Mouse (Mus musculus) neural tube, embryonic 11.5 days (tissue): ENCODE results near the gene Smim20. TPM values are rescaled to one million over a fixed set of nuclear protein-coding genes. Genes with fewer than 3 reads are reported as not detected.

Experiments
- ATAC-seq: fragments of 200-750 bp; cut with Nextera tagmentation; 2 replicates; pipeline ENCODE4 v1.8.0; 2017; ENCODE audit warnings: moderate number of reproducible peaks, mild to moderate bottlenecking, moderate TSS enrichment, moderate library complexity; ENCODE audit not compliant: insufficient read depth, low FRiP score, low TSS enrichment
- DNase-seq: peaks from one replicate; pipeline ENCODE4 v3.0.0-alpha.2; 2015; ENCODE audit warnings: low spot score
- H3K27ac ChIP-seq: fragments of 300-500 bp; sonication (generic); 2 replicates; pipeline ENCODE4 v1.5.1; 2014; ENCODE audit warnings: low read depth, mild to moderate bottlenecking, low read length
- H3K27me3 ChIP-seq: fragments of 300-500 bp; sonication (generic); 2 replicates; pipeline ENCODE4 v1.6.1; 2014; ENCODE audit warnings: mild to moderate bottlenecking, low read length, mixed read lengths; ENCODE audit not compliant: control insufficient read depth, insufficient read depth
- H3K36me3 ChIP-seq: fragments of 300-500 bp; sonication (generic); 2 replicates; pipeline ENCODE4 v1.6.1; 2014; ENCODE audit warnings: mild to moderate bottlenecking, low read length, moderate library complexity, mixed read lengths; ENCODE audit not compliant: control insufficient read depth, insufficient read depth
- H3K4me1 ChIP-seq: fragments of 300-500 bp; sonication (generic); 2 replicates; pipeline ENCODE4 v1.6.1; 2014; ENCODE audit warnings: low read length, mixed read lengths; ENCODE audit not compliant: control insufficient read depth, insufficient read depth
- H3K4me2 ChIP-seq: fragments of 300-500 bp; sonication (generic); 2 replicates; pipeline ENCODE4 v1.6.1; 2014; ENCODE audit warnings: low read depth, mild to moderate bottlenecking, moderate library complexity
- H3K4me3 ChIP-seq: fragments of 300-500 bp; sonication (generic); 2 replicates; pipeline ENCODE4 v1.5.1; 2014; ENCODE audit warnings: low read depth, low read length
- H3K9ac ChIP-seq: fragments of 300-500 bp; sonication (generic); 2 replicates; pipeline ENCODE4 v1.6.1; 2014; ENCODE audit warnings: mild to moderate bottlenecking, low read length
- H3K9me3 ChIP-seq: fragments of 300-500 bp; sonication (generic); 2 replicates; pipeline ENCODE4 v1.6.1; 2016; ENCODE audit warnings: low read length; ENCODE audit not compliant: control insufficient read depth
- WGBS: fragments of 180-500 bp; shearing (Covaris S2); extraction: QIAGEN DNeasy Blood & Tissue Kit; methylation state at CpG from one replicate; pipeline ENCODE4 v1.1.7; 2014; 5-methylcytosine and 5-hydroxymethylcytosine counted together
- polyA plus RNA-seq: library from polyadenylated mRNA; unstranded; fragments of >200 nt; fragmentation: Nextera tagmentation; extraction: Ambion mirVana; gene quantifications from 2 replicates; pipeline ENCODE4 v1.2.1, GENCODE M21; 2014

Smim20 gene
- polyA plus RNA-seq, 1 experiment from 2014 or later, result 59.5 TPM

- Histone ChIP-seq H3K27me3 (no peaks in the 10 kb centered on the region), H3K4me2 (no peak overlapping the region), H3K4me1 (no peaks in the 10 kb centered on the region), H3K27ac (no peak overlapping the region), H3K9ac (no peak overlapping the region), H3K4me3 (no peak overlapping the region), H3K36me3 (no peaks in the 10 kb centered on the region), H3K9me3 (no peaks in the 10 kb centered on the region)
- ATAC-seq (no peak), DNase-seq (no peak)
- 85% methylated on average over 3 of the region's 3 CpGs for WGBS
Observed at GRCm38 (mm10) chr5:53306864-53307263, 40.0 kb downstream of the Smim20 start.

DNA sequence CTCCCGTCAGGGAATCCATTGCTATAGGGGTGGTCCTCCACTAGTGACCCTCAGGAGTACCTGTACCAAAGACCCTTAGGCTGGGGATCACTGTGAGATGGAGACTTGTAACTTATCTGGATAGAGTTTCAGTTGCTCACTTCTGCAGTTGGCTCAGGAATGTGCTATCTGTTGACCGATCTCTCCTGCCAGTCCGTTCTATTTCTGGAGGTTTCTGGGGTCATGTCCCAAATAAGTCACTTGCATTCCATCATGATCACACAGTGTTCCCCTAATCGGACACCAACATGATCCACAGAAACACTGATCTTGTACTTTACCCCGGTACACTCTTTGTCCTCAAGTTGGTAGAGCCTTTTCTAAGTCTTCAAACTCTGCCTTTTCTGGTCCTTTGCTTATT, 40.6 kb downstream of the Smim20 start:
- ATAC-seq (no peak), DNase-seq (no peak)
- no peaks in the 10 kb centered on the region for H3K9me3 ChIP-seq
- WGBS, result 95% methylated on average over 5 of the region's 5 CpGs
- no peaks in the 10 kb centered on the region for H3K4me1 ChIP-seq
- no peak overlapping the region for H3K9ac ChIP-seq
- H3K36me3 ChIP-seq, result no peaks in the 10 kb centered on the region
- H3K4me2 ChIP-seq, result no peak overlapping the region
- no peak overlapping the region for H3K4me3 ChIP-seq
- H3K27ac ChIP-seq, result no peak overlapping the region
- H3K27me3 ChIP-seq, result no peaks in the 10 kb centered on the region

- Histone ChIP-seq H3K9ac (no peak overlapping the region), H3K27me3 (no peaks in the 10 kb centered on the region), H3K4me3 (no peak overlapping the region), H3K36me3 (no peaks in the 10 kb centered on the region), H3K4me2 (no peak overlapping the region), H3K4me1 (no peaks in the 10 kb centered on the region), H3K27ac (no peak overlapping the region), H3K9me3 (no peaks in the 10 kb centered on the region)
- DNase-seq (no peak), ATAC-seq (no peak)
- WGBS, result 91% methylated on average over 13 of the region's 13 CpGs
Observed at GRCm38 (mm10) chr5:53314404-53315167, 47.7 kb downstream of the Smim20 start.

- H3K27ac ChIP-seq, result no peak overlapping the region
- no peaks in the 10 kb centered on the region for H3K9me3 ChIP-seq
- ATAC-seq (no peak), DNase-seq (no peak)
- no peaks in the 10 kb centered on the region for H3K36me3 ChIP-seq
- no peak overlapping the region for H3K4me3 ChIP-seq
- no peak overlapping the region for H3K9ac ChIP-seq
- no peak overlapping the region for H3K4me2 ChIP-seq
- no peaks in the 10 kb centered on the region for H3K27me3 ChIP-seq
- 63% methylated on average over 2 of the region's 2 CpGs for whole genome bisulfite sequencing
- H3K4me1 ChIP-seq, result no peaks in the 10 kb centered on the region
Observed at GRCm38 (mm10) chr5:53315829-53316228, 48.9 kb downstream of the Smim20 start.

DNA sequence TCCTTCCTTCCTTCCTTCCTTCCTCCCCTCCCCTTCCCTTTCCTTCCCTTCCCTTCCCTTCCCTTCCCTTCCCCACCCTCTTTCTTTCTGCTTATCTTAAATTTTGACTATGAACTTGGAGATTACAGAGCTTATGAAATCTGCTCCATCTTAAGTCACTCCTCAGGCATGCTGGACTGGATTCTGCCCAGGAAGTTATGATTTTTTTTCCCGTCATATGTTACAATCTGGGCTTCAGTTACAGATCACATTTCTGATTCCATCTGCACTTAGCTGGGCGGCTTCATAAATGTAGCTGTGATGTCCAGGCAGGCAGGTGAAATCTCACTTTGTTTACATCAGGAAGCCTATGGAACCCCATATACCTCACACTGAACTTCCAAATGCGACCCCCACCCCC, 50.5 kb downstream of the Smim20 start:
- DNase-seq, result no peak

DNA sequence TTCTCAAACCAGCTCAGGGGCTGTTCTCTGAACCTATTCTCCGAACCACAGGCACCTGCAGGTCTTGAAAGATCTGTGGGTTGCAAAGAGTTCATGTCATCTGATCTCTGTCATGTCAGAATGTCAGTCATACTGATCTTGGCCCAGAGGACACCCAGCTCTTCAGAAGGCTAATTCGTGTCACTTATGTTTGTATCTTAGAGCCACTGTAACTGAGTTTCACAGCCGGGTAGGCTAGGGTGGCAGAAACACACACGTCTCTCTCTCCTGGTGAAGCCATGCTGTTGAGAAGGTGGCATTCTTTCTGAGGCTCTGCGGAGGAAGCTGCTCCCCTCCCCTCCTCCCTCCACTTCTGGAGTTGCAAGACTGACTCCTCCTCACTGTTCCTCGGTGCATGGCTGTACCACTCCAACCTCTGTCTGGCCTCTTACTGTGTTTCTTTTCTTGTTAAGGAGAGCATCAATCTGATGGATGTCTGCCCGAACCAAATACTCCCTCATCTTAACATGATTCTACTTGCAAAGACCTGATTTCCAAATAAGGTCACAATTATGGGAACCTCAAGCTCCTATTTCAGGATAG, 51.1 kb downstream of the Smim20 start:
- no peak overlapping the region for H3K4me2 ChIP-seq
- no peak overlapping the region for H3K9ac ChIP-seq
- DNase-seq, result no peak
- H3K27ac ChIP-seq, result no peak overlapping the region
- ATAC-seq, result no peak
- no peaks in the 10 kb centered on the region for H3K4me1 ChIP-seq
- H3K4me3 ChIP-seq, result no peak overlapping the region
- H3K9me3 ChIP-seq, result no peaks in the 10 kb centered on the region
- no peaks in the 10 kb centered on the region for H3K27me3 ChIP-seq
- no peaks in the 10 kb centered on the region for H3K36me3 ChIP-seq
- WGBS, result 90% methylated on average over 7 of the region's 7 CpGs

More for the DNA sequence above, 50.5 kb downstream of the Smim20 start:
- Histone ChIP-seq H3K9me3 (no peaks in the 10 kb centered on the region), H3K4me3 (no peak overlapping the region), H3K36me3 (no peaks in the 10 kb centered on the region), H3K4me1 (no peaks in the 10 kb centered on the region), H3K4me2 (no peak overlapping the region), H3K27me3 (no peaks in the 10 kb centered on the region), H3K9ac (no peak overlapping the region), H3K27ac (no peak overlapping the region)
- WGBS, result 87% methylated on average over 3 of the region's 3 CpGs
- ATAC-seq, result no peak

DNA sequence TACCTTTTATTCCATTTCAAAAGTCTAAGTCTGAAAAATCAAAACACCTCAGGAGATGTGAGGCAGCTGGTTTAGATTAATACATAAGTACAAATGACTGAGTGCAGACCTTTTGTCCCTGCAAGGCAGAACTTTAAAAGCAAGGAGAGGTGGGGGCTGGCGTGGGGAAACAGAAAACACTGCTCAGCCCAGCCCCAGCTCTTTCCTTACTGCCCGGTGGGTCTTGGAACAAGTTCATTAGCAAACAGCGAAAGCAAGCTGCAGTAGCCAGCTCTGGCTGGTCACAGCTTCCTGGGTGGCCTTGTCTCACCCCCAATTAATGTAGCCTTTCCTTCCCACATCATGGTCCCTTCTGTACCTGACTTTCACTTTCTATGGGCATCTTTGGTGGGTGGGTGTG, 53.4 kb downstream of the Smim20 start:
- ATAC-seq (no peak), DNase-seq (no peak)
- H3K9ac ChIP-seq, result no peak overlapping the region
- no peak overlapping the region for H3K4me2 ChIP-seq
- H3K27me3 ChIP-seq, result no peaks in the 10 kb centered on the region
- WGBS, result 72% methylated on average over 3 of the region's 3 CpGs
- H3K36me3 ChIP-seq, result no peaks in the 10 kb centered on the region
- no peak overlapping the region for H3K27ac ChIP-seq
- no peaks in the 10 kb centered on the region for H3K4me1 ChIP-seq
- H3K9me3 ChIP-seq, result no peaks in the 10 kb centered on the region
- no peak overlapping the region for H3K4me3 ChIP-seq

GRCm38 (mm10) chr5:53321901-53322300, 55.0 kb downstream of the Smim20 start:
- Histone ChIP-seq H3K4me3 (no peak overlapping the region), H3K9ac (no peak overlapping the region), H3K4me1 (no peaks in the 10 kb centered on the region; the same call in 1 of the 2 replicates), H3K27me3 (no peaks in the 10 kb centered on the region), H3K36me3 (no peaks in the 10 kb centered on the region), H3K27ac (no peak overlapping the region), H3K4me2 (no peak overlapping the region), H3K9me3 (no peaks in the 10 kb centered on the region)
- no peak for DNase-seq
- WGBS, result 94% methylated on average over 9 of the region's 9 CpGs
- no peak for ATAC-seq

GRCm38 (mm10) chr5:53322471-53322870, 55.6 kb downstream of the Smim20 start:
- Histone ChIP-seq H3K9ac (no peak overlapping the region), H3K36me3 (no peaks in the 10 kb centered on the region), H3K4me1 (no peaks in the 10 kb centered on the region; the same call in 1 of the 2 replicates), H3K9me3 (no peaks in the 10 kb centered on the region), H3K4me2 (no peak overlapping the region), H3K27me3 (no peaks in the 10 kb centered on the region), H3K27ac (no peak overlapping the region), H3K4me3 (no peak overlapping the region)
- WGBS, result 80% methylated on average over 11 of the region's 11 CpGs
- no peak for DNase-seq
- ATAC-seq, result no peak
